Mouse (Mus musculus): ENCODE results near the gene Prokr2.

The Prokr2 gene

GRCm38 (mm10) chr2:132385194-132385838 lies at the start of gene Prokr2:
TSS of gene Prokr2 (minus strand) at chr2:132385447.
- in situ Hi-C loops (cut with MseI, MboI): loop anchor here (10.0 to 25.0 kb wide), 2 partner anchors 89 to 102 kb away; no protein-coding TSS in a partner anchor

- in situ Hi-C loops (cut with MseI, MboI): no loop called here
Measured at GRCm38 (mm10) chr2:132427160-132427941, 42.1 kb upstream of the Prokr2 start.

DNA sequence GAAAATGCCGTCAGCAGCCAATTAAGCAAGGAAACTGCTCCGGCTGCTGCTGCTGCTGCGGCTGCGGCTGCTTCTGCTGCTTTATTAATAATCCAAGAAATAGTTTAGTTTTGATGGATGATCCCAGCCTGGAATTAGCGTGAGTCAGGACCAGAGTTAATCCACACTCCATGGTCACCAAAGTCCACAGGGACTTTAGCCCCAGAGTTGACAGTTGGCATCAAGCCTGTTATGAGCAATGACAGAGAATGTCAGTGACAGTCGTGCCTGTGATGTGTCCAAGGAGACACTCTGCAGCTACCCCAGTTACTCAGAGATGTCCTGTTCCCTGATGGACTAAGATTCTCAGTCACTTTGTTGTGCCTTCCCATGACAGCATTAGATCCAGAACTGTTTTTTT lies 40.3 kb upstream of the Prokr2 start:
- in situ Hi-C loops (cut with MseI, MboI): no loop called here

DNA sequence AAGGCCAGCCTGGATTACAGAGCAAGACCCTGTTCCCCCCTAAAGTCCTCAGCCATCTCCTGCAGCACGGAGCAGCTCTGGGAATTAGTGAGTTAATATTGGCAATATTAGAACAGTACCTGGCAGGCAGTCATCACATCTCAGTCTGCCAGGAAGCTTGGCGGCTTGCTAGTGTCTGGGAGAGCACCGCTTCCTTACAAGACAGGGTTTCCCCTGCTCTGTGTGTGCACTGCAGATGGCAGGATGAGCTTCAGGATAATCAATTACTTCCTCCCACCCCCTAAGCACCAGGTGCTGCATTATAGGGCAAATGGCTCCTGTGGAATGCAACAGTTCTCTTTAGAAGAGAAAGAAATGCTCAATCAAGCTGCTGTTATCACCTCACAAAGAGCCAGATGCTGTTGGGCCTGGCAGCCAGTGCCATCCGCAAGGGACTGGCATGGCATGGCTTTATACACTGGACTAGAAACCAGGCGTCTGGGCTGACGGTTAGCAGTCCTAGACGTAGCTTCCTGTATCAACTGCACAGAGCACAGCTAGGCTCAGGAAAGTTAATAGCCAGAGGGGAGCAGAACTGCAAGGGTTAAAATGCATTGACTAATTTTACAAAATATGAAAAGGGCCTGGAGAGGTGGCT lies 38.3 kb upstream of the Prokr2 start:
- in situ Hi-C loops (cut with MseI, MboI): no loop called here

GRCm38 (mm10) chr2:132422846-132423245 lies 37.6 kb upstream of the Prokr2 start:
- in situ Hi-C loops (cut with MseI, MboI): no loop called here

- in situ Hi-C loops (cut with MseI, MboI): no loop called here
Measured at GRCm38 (mm10) chr2:132418414-132418813, 33.2 kb upstream of the Prokr2 start.

GRCm38 (mm10) chr2:132410126-132410525 lies 24.9 kb upstream of the Prokr2 start:
- in situ Hi-C loops (cut with MseI, MboI): no loop called here

GRCm38 (mm10) chr2:132398136-132398535 lies 12.9 kb upstream of the Prokr2 start:
- in situ Hi-C loops (cut with MseI, MboI): loop anchor here in 1 of 2 experiments (25.0 kb wide), 1 partner anchor 89 kb away; no protein-coding TSS in a partner anchor

GRCm38 (mm10) chr2:132395753-132396152 lies 10.5 kb upstream of the Prokr2 start:
- in situ Hi-C loops (cut with MseI, MboI): loop anchor here in 1 of 2 experiments (25.0 kb wide), 1 partner anchor 92 kb away; no protein-coding TSS in a partner anchor

DNA sequence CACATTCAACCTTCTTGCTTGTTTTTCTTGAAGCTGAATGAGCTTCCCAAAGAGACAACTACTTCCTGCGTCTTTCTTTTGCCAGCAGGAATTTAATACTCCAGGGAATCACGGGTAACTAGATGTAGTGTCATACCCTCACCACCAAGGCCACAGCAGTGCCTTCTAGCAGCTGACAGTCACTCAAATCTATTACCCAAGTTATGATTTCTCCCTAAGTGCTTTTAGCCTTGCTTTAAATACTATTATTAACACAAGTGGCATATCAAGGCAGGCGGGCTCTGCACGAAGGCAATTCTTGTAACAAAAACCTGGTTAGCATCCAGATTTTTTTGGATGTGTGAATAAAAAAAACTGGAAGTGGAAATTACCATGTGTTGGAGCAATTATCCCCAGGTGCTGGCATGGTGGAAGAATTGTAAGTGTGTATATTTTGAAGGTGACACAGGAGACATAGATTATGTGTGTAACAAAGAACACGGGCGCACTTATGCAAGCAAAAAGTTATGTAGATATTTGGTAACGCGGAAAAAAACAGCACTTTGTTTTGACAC lies 5.4 kb upstream of the Prokr2 start:
- in situ Hi-C loops (cut with MseI, MboI): loop anchor here in 1 of 2 experiments (25.0 kb wide), 1 partner anchor 97 kb away; no protein-coding TSS in a partner anchor

GRCm38 (mm10) chr2:132389562-132389961 lies 4.3 kb upstream of the Prokr2 start:
- in situ Hi-C loops (cut with MseI, MboI): loop anchor here (10.0 to 25.0 kb wide), 2 partner anchors 85 to 98 kb away; no protein-coding TSS in a partner anchor

GRCm38 (mm10) chr2:132384511-132385193 lies 595 bp downstream of the Prokr2 start:
- in situ Hi-C loops (cut with MseI, MboI): loop anchor here (10.0 to 25.0 kb wide), 2 partner anchors 90 to 103 kb away; no protein-coding TSS in a partner anchor

DNA sequence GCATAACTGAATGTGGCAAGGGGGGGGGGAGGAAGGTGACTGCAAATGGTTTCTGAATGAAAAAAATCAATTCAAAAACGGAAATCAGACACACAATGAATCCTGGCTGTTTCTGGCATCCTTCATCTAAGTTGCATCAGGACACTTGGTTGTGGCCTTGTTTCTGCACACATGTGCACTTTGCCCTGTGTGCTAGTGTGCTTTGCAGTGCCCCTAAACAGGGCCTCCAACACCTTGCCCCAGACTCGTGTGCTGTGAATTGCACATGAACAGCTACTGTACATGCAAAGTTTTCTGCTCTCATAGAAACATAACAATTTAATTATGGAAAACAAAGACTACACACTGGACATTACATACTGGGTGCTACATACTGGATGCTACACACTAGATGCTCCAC lies 2.9 kb downstream of the Prokr2 start:
- in situ Hi-C loops (cut with MseI, MboI): loop anchor here (10.0 to 25.0 kb wide), 2 partner anchors 92 to 105 kb away; no protein-coding TSS in a partner anchor

DNA sequence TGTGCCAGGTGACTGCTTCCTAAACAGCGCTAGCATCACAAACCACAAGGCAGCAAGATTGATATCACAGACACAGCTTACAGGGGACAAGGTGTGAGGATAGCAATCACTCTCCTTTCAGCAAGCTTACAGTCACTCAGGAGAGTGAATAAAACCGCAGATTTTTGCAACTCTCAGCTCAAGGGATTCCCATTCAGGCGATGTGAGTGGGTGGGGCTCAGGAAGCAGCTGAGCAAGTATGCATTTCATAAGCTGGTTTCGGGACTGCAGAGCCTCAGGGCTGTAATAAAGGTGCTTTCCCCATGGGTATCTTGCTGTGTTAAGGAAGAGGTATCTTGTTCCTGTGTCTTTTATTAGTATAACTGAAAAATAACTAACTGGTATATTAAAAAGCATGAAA lies 5.6 kb downstream of the Prokr2 start:
- in situ Hi-C loops (cut with MseI, MboI): loop anchor here (10.0 to 25.0 kb wide), 2 partner anchors 95 to 108 kb away; no protein-coding TSS in a partner anchor

DNA sequence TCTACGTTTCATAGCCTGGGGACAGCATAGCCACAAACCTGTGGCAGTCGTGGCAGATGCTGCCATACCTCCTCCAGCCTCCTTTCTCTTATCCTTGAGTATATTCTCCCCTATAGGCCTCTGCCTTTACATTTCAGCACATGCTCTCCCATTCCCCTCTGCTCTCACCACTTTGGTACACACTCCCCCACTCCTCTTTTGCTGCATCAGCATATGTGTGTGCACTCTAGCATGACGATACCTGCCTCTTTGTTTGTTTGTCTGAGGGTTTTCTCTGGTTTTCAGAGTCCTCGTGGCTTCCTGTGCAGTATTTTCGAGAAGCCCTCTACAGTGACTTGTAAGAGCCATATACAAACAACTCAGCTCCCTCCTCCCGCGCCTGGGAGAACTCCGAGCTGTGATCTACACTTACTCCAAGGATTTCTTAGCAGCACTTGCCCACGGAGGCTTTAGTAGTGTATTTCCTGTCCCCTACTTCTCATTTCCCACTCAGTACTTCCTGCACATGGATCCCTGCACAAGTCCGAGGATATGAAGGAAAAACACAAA lies 6.6 kb downstream of the Prokr2 start:
- in situ Hi-C loops (cut with MseI, MboI): loop anchor here in 1 of 2 experiments (25.0 kb wide), 1 partner anchor 109 kb away; no protein-coding TSS in a partner anchor

- in situ Hi-C loops (cut with MseI, MboI): loop anchor here in 1 of 2 experiments (25.0 kb wide), 1 partner anchor 110 kb away; no protein-coding TSS in a partner anchor
Measured at GRCm38 (mm10) chr2:132377436-132377835, 7.8 kb downstream of the Prokr2 start.

- in situ Hi-C loops (cut with MseI, MboI): loop anchor here in 1 of 2 experiments (25.0 kb wide), 1 partner anchor 112 kb away; no protein-coding TSS in a partner anchor
Measured at GRCm38 (mm10) chr2:132375721-132376120, 9.5 kb downstream of the Prokr2 start.

DNA sequence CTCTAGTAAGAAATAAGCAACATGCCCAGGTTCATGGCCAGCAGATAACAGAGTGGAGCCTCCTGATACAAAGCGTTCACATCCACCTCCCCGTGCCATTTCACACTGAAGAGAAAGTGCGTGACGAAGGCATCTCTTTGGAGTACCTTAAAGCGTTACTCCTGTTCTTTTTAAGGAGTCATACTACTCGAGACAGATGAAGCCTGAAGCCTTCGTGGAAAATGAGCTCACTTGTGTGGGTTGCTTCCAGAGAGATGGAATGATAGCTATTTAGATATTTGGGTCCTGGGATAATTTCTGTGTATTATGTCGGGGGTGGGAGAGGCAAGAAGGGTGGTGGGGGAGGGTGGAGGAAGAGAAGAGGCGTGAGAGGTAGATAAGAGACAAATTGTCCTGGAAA lies 10.1 kb downstream of the Prokr2 start:
- in situ Hi-C loops (cut with MseI, MboI): loop anchor here in 1 of 2 experiments (25.0 kb wide), 1 partner anchor 112 kb away; no protein-coding TSS in a partner anchor

DNA sequence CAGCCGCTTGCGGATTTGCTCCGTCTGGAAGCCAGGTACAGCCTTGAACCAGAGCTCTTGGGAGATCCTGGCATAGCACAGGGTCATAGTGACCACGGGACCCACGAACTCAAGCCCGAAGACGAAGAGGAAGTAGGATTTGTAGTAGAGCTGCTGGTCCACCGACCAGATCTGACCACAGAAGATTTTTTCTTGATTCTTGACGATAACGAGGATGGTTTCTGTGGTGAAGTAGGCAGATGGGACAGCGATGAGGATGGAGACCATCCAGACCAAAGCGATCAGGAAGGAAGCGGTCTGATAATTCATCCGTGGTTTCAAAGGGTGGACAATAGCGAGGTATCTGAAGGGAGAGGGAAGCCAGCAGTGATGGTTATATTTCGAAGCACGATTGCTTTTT lies 11.5 kb downstream of the Prokr2 start:
- in situ Hi-C loops (cut with MseI, MboI): no loop called here

GRCm38 (mm10) chr2:132368433-132368832 lies 16.8 kb downstream of the Prokr2 start:
- in situ Hi-C loops (cut with MseI, MboI): no loop called here
